Mouse (Mus musculus) midbrain, embryonic 15.5 days (tissue): ENCODE results near the gene Zfp398. TPM values are rescaled to one million over a fixed set of nuclear protein-coding genes. Genes with fewer than 3 reads are reported as not detected.
A peak's percentile ranks its signal among the peaks of the same experiment; 100 is the strongest.

ENCODE experiments used
- ATAC-seq: fragments of 200-750 bp; cut with Nextera tagmentation; replicated peaks from 2 replicates; pipeline ENCODE4 v1.8.0; 2017; ENCODE audit warnings: moderate TSS enrichment
- H3K27ac ChIP-seq: fragments of 300-500 bp; sonication (generic); 2 replicates; pipeline ENCODE4 v1.5.1; 2015; ENCODE audit warnings: mild to moderate bottlenecking, inconsistent platforms
- H3K27me3 ChIP-seq: fragments of 300-500 bp; sonication (generic); replicated peaks from 2 replicates; pipeline ENCODE4 v1.6.1; 2015; ENCODE audit warnings: inconsistent platforms
- H3K36me3 ChIP-seq: fragments of 300-500 bp; sonication (generic); replicated peaks from 2 replicates; pipeline ENCODE4 v1.6.1; 2015; ENCODE audit warnings: inconsistent platforms
- H3K4me1 ChIP-seq: fragments of 300-500 bp; sonication (generic); 2 replicates; pipeline ENCODE4 v1.6.1; 2015; ENCODE audit warnings: inconsistent platforms
- H3K4me2 ChIP-seq: fragments of 300-500 bp; sonication (generic); 2 replicates; pipeline ENCODE4 v1.6.1; 2015; ENCODE audit warnings: inconsistent platforms, mild to moderate bottlenecking, moderate library complexity
- H3K4me3 ChIP-seq: fragments of 300-500 bp; sonication (generic); 2 replicates; pipeline ENCODE4 v1.5.1; 2015; ENCODE audit warnings: mild to moderate bottlenecking, inconsistent platforms
- H3K9ac ChIP-seq: fragments of 300-500 bp; sonication (generic); 2 replicates; pipeline ENCODE4 v1.6.1; 2015; ENCODE audit warnings: mild to moderate bottlenecking, inconsistent platforms
- H3K9me3 ChIP-seq: fragments of 300-500 bp; sonication (generic); 2 replicates; pipeline ENCODE4 v1.6.1; 2016; ENCODE audit warnings: inconsistent platforms
- WGBS: fragments of 180-500 bp; shearing (Covaris S2); methylation state at CpG from one replicate; pipeline ENCODE4 v1.1.7; 2015; ENCODE audit warnings: mixed read lengths; 5-methylcytosine and 5-hydroxymethylcytosine counted together
- polyA plus RNA-seq: library from polyadenylated mRNA; unstranded; fragments of >200 nt; fragmentation: Nextera tagmentation; extraction: Ambion mirVana; gene quantifications from 2 replicates; pipeline ENCODE4 v1.2.1, GENCODE M21; 2015

Zfp398 gene
- polyA plus RNA-seq, 1 experiment from 2014 or later: 22.5 TPM

DNA sequence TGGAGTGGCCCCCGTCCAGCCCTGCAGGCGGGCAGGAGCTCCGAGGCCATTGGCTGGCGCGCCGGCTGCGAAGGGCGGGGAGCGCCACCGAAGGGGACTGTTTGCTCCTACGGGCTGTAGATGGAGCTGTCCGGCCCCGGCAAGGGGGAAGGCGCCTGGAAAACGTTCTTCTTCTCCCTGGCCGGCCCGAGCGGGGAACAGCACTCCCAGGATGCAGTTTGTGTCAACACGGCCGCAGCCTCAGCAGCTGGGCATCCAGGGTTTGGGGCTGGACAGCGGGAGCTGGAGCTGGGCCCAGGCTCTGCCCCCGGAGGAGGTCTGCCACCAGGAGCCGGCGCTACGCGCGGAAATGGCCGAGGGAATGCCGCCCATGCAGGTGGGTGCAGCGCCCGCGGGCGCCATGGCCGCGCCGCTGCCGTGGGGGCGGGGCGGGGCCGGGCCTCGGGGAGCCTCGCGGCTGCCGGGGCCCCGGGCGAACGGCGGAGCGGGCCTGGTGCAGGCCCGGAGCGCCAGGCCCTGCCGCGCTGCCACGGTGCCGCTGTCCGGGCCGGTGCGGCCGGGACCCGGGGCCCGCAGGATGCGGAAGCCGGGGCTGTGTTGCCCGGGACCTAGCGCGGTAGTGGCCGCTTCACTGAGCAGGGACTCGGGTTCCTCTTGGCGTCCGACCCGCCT lies 42.1 kb downstream of the Zfp398 start:
- peak overlapping the region; percentile 61 for H3K4me2 ChIP-seq
- no peaks in the 10 kb centered on the region for H3K27me3 ChIP-seq
- peak overlapping the region; percentile 98 for H3K27ac ChIP-seq
- peaks cover 18% of the 10 kb centered on the region for H3K4me1 ChIP-seq
- no peaks in the 10 kb centered on the region for H3K9me3 ChIP-seq
- whole genome bisulfite sequencing: under 1% methylated on average over 68 of the region's 71 CpGs
- H3K4me3 ChIP-seq: peak overlapping the region; percentile 97
- H3K36me3 ChIP-seq: peaks cover 17% of the 10 kb centered on the region
- peak; percentile 97 for ATAC-seq
- peak overlapping the region; percentile 98 for H3K9ac ChIP-seq

DNA sequence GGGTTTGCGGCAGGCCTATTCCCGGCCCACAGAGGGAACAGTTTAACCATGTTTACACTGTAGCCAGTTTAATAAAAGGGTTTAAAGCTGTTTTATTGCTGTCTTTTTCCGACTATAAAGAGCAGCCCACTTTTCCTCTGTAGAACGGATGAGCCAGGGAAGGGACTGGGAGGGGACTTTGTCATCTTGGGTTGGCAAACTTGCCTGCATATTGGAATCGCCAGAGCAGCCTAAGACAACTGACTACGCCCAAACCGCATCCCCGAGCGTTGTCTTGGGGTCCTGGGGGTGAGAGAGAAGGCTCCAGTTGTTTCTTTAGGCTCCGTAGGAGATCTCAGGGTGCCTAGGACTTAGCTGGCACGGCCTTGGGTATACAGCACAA lies 42.7 kb downstream of the Zfp398 start:
- ATAC-seq: no peak

DNA sequence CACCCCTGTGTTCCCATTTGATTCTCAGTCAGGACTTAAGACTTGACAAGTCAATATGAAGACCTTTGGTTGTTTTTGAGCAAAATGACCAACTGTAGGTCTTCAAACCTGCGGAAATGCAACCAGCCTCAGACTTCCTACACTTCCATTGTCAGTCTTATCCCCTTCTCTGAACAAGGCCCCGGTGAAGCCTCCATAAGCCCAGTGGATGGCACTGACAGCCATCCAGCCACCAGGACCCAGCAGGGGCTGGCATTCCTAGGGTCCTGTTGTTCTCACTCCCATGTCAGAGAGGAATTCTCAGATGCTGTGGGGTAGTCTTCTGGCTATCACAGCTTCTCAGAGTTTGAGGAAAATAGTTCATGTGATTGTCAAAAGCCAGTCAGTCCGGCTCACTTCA lies 43.1 kb downstream of the Zfp398 start:
- peaks cover 18% of the 10 kb centered on the region for H3K4me1 ChIP-seq
- H3K27me3 ChIP-seq: no peaks in the 10 kb centered on the region
- H3K27ac ChIP-seq: peak overlapping the region; percentile 98
- peak overlapping the region; percentile 97 for H3K4me3 ChIP-seq
- H3K36me3 ChIP-seq: peaks cover 26% of the 10 kb centered on the region
- H3K9ac ChIP-seq: peak overlapping the region; percentile 98
- WGBS: 39% methylated on average over 3 of the region's 3 CpGs
- peak overlapping the region; percentile 61 for H3K4me2 ChIP-seq
- H3K9me3 ChIP-seq: no peaks in the 10 kb centered on the region
- ATAC-seq: no peak

More for the DNA sequence above, 42.7 kb downstream of the Zfp398 start:
- Histone ChIP-seq H3K4me3 (peak overlapping the region; percentile 97), H3K4me1 (peaks cover 18% of the 10 kb centered on the region), H3K27ac (peak overlapping the region; percentile 98), H3K27me3 (no peaks in the 10 kb centered on the region), H3K36me3 (peaks cover 22% of the 10 kb centered on the region), H3K4me2 (peak overlapping the region; percentile 61), H3K9ac (peak overlapping the region; percentile 98), H3K9me3 (no peaks in the 10 kb centered on the region)
- 0% methylated on average over 11 of the region's 11 CpGs for WGBS

DNA sequence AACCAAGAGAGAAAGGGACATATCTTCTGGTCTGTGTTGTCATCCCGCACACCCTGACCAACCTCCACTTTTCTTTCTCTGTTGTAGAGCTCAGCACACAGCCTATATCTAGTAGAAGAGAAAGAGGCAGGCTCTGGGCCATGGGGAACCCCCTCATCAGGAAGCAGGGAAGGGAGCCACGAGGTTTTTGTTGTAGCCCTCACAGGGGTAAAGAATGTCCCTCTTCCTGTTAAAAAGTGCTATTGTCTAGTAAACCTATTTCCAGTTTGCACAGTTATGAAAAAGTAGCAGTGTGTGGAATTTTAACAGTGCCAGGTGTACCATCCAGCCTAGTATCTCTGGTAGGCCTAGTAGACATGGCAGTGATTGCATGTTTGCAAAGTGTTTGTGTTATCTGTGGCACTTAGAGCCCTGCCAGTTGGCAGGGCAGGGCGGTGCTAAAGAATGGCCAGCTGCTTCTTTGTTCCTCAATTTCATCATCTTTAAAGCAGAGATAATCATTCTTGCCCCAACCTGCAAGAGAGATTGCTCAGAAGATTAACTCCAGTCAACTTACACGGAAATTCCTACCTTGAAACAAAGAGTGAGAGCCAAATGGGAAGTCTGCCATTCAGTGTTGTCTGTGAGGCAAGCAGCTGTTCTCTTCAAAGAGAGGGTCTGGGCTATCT lies 43.7 kb downstream of the Zfp398 start:
- H3K27ac ChIP-seq: no peak overlapping the region

DNA sequence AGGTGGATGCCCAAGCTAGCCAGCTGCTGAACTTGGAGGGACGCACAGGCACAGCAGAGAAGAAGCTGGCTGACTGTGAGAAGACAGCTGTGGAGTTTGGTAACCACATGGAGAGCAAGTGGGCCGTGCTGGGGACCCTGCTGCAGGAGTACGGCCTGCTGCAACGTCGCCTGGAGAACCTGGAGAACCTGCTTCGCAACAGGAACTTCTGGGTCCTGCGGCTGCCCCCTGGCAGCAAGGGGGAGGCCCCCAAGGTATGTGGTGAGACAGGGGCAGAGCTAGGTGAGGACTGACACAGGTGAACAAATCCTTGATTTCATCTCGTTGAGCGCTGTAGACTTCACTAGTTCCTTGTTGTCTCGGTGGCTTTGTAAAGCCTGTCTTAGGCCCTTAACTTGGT lies 44.7 kb downstream of the Zfp398 start:
- Histone ChIP-seq H3K36me3 (peaks cover 37% of the 10 kb centered on the region), H3K27me3 (no peaks in the 10 kb centered on the region)

More for the DNA sequence above, 43.7 kb downstream of the Zfp398 start:
- Histone ChIP-seq H3K4me1 (peaks cover 18% of the 10 kb centered on the region), H3K4me2 (peak overlapping the region; percentile 61), H3K4me3 (peak overlapping the region; percentile 97), H3K9ac (peak overlapping the region; percentile 98; the same call in 1 of the 2 replicates), H3K9me3 (no peaks in the 10 kb centered on the region), H3K36me3 (peaks cover 31% of the 10 kb centered on the region), H3K27me3 (no peaks in the 10 kb centered on the region)
- WGBS: 66% methylated on average over 4 of the region's 4 CpGs
- no peak for ATAC-seq

DNA sequence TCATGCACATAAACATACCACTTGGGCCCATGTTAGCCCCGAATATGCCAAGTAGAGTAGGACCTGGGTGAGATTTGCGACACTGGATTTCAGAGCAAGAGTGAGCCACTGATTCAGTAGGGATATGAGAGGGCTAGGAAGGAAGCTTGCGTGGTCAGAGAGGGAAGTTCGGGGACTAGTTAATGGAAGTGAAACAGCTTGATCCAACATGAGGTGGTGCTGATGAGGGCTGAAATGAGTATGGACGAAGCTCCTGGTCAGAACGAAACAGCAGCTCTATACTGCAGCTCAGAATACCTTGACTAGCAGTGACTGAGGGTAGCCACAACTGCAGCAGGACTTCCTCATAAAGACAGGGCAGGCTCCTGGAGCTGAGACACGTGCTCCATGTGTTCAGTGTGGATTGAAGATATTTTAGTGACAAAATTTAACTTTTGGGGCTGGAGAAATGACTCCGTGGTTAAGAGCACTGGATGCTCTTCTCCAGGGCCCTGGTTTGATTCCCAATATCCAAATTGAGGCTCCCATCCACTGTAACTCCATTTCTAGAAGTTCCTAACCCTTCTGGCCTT lies 53.4 kb downstream of the Zfp398 start:
- Histone ChIP-seq H3K27me3 (no peaks in the 10 kb centered on the region), H3K4me2 (no peak overlapping the region), H3K4me1 (no peaks in the 10 kb centered on the region), H3K9me3 (no peaks in the 10 kb centered on the region), H3K27ac (no peak overlapping the region), H3K36me3 (peaks cover 61% of the 10 kb centered on the region), H3K9ac (no peak overlapping the region), H3K4me3 (no peak overlapping the region)
- no peak for ATAC-seq
- 92% methylated on average over 8 of the region's 8 CpGs for WGBS

More for the DNA sequence above, 44.7 kb downstream of the Zfp398 start:
- Histone ChIP-seq H3K9ac (no peak overlapping the region), H3K9me3 (no peaks in the 10 kb centered on the region), H3K4me1 (peaks cover 18% of the 10 kb centered on the region), H3K4me2 (no peak overlapping the region), H3K4me3 (no peak overlapping the region), H3K27ac (no peak overlapping the region)
- 95% methylated on average over 10 of the region's 10 CpGs for WGBS
- ATAC-seq: no peak

DNA sequence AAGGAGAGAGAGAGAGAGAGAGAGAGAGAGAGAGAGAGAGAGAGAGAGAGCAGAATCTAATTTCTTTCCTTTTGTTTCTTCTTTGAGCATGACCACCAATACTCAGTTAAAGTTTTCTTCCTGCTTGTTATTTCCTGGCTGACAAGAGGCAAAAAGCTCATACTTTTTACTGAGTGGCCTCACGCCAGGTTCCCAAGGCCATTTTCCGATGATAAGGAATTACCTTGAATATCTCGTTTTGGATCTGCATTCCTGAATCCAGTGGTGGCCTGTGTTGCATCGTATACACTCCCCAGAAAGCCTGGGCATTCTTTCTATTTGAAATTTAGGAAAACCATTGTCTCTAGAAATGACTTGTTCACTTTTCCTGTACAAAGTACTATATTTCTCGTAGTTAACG lies 64.0 kb downstream of the Zfp398 start:
- 96% methylated on average over 6 of the region's 6 CpGs for WGBS
- Histone ChIP-seq H3K36me3 (peaks cover 56% of the 10 kb centered on the region), H3K4me2 (no peak overlapping the region), H3K27ac (no peak overlapping the region), H3K9ac (no peak overlapping the region), H3K9me3 (no peaks in the 10 kb centered on the region), H3K27me3 (no peaks in the 10 kb centered on the region), H3K4me3 (no peak overlapping the region), H3K4me1 (no peaks in the 10 kb centered on the region)
- ATAC-seq: no peak

DNA sequence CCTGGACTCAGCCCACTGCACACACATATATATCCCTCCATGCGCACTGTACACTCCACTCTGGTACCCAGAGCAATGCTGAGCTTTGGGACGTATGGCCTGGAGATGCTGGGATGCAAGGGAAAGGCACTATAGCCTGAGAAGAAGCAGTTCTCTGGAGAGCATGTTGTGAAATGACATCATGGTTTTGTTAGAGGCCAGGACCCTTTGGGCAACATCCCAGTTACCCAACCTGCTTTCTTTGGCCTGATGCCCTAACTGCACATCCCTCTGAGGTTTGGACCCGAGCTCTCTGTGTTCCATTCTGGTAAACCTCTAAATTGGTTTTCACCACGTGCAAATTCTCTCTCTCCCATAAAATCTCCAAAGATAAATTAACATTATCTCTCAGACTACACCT lies 68.1 kb downstream of the Zfp398 start:
- 77% methylated on average over 4 of the region's 4 CpGs for WGBS
- H3K9ac ChIP-seq: no peak overlapping the region
- no peak overlapping the region for H3K4me3 ChIP-seq
- H3K27me3 ChIP-seq: no peaks in the 10 kb centered on the region
- H3K27ac ChIP-seq: no peak overlapping the region
- H3K4me2 ChIP-seq: no peak overlapping the region
- no peak for ATAC-seq
- H3K4me1 ChIP-seq: no peaks in the 10 kb centered on the region
- peaks cover 76% of the 10 kb centered on the region for H3K36me3 ChIP-seq
- no peaks in the 10 kb centered on the region for H3K9me3 ChIP-seq

DNA sequence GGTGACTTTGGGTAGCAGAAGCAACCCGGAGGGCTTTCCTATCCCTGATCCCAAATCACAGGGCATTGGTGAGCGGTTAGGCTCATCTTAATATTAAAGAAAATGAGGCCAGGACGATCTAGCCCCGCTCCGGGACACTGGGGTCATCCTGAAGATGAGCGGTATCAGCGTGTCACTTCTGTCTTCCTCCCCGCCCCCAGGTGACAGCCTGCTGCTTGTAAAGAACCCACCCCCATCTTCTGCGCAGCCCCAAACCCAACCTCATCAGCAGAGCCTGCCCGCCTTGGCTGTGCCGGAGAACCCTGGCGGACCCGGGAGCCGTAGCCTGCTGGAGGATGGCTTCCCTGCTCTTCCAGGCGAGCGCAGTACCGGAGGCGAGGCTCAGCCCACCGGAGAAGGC lies 68.9 kb downstream of the Zfp398 start:
- Histone ChIP-seq H3K4me1 (no peaks in the 10 kb centered on the region), H3K9ac (no peak overlapping the region), H3K27ac (no peak overlapping the region), H3K36me3 (peaks cover 69% of the 10 kb centered on the region), H3K4me3 (no peak overlapping the region), H3K9me3 (no peaks in the 10 kb centered on the region), H3K4me2 (no peak overlapping the region), H3K27me3 (no peaks in the 10 kb centered on the region)
- 44% methylated on average over 19 of the region's 19 CpGs for WGBS
- no peak for ATAC-seq

DNA sequence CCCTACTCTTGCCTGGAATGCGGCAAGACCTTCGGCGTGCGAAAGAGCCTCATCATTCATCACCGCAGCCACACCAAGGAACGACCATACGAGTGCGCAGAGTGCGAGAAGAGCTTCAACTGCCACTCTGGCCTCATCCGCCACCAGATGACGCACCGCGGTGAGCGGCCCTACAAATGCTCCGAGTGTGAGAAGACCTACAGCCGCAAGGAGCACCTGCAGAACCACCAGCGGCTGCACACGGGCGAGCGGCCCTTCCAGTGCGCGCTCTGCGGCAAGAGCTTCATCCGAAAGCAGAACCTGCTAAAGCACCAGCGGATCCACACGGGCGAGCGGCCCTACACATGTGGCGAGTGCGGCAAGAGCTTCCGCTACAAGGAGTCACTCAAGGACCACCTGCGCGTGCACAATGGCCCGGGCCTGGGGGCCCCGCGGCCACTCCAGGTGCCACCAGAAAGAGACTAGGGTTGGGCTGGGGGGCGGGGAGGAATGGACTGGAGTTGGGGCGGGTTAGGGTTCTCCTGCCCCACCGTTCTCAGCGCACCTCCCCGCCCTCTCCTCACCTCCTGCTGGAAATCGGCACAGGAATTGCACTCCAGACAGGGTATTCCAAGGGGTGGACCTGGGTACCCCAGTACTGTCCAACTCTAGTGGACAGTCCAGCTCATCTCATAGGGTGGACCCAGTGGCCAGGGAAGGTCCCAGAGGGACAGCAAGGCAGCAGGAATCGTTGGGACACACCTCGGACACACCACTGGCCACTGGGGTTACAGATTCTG lies 69.6 kb downstream of the Zfp398 start:
- H3K4me2 ChIP-seq: no peak overlapping the region
- peak; percentile 48 for ATAC-seq

DNA sequence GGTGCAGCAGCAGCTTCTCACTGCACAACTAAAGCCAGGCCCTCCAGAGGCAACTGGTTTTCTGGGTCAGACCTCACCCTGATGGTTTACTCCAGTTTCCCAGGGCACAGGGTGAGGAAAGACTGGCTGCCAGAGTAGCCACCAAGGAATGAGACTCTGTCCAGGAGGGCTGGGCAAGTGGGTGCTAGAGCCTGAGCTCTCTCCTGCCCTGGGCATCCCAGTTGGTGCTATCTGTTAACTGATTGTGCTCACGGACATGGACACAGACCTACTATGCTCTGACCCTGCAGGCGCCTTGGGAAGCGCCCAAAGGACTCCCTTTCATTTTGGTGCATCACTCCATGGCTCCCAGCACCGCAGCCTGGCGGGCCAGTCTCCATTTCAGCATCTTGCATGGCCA lies 70.9 kb downstream of the Zfp398 start:
- ATAC-seq: no peak
- no peak overlapping the region for H3K9ac ChIP-seq
- no peak overlapping the region for H3K27ac ChIP-seq
- H3K4me3 ChIP-seq: no peak overlapping the region
- no peaks in the 10 kb centered on the region for H3K4me1 ChIP-seq
- H3K9me3 ChIP-seq: no peaks in the 10 kb centered on the region
- WGBS: 100% methylated on average over 5 of the region's 5 CpGs
- no peaks in the 10 kb centered on the region for H3K27me3 ChIP-seq
- peaks cover 55% of the 10 kb centered on the region for H3K36me3 ChIP-seq
- no peak overlapping the region for H3K4me2 ChIP-seq

More for the DNA sequence above, 69.6 kb downstream of the Zfp398 start:
- Histone ChIP-seq H3K9me3 (no peaks in the 10 kb centered on the region), H3K9ac (no peak overlapping the region), H3K36me3 (peaks cover 64% of the 10 kb centered on the region), H3K4me3 (no peak overlapping the region), H3K27ac (no peak overlapping the region), H3K27me3 (no peaks in the 10 kb centered on the region), H3K4me1 (no peaks in the 10 kb centered on the region)
- 57% methylated on average over 44 of the region's 44 CpGs for WGBS

DNA sequence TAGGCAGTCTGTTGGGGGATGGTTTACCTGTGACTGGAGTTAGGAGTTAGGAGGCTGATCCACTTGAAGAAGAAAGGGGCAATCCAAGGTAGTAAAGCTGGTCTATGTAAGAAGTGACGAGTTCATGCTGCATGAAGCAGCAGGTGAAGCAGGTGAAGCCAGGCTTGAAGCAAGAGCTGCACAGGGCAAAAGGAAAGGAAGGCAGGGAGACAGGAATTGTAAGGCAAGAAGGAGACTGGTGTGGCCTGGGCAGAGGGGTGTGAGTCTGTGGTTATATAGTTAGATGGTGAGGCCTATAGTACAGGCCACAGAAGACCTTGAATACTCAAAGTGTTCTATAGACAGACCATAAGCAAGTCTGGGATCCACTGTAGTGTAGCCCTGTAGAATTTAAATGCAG lies 73.5 kb downstream of the Zfp398 start:
- Histone ChIP-seq H3K27ac (no peak overlapping the region), H3K36me3 (peaks cover 33% of the 10 kb centered on the region), H3K27me3 (no peaks in the 10 kb centered on the region)

More for the DNA sequence above, 73.5 kb downstream of the Zfp398 start:
- WGBS: 97% methylated on average over 1 of the region's 1 CpGs
- no peaks in the 10 kb centered on the region for H3K4me1 ChIP-seq
- no peak for ATAC-seq
- H3K4me2 ChIP-seq: no peak overlapping the region
- H3K9ac ChIP-seq: no peak overlapping the region
- H3K4me3 ChIP-seq: no peak overlapping the region
- no peaks in the 10 kb centered on the region for H3K9me3 ChIP-seq
